Mouse (Mus musculus): ENCODE data around the gene Kif3a.
"Not testable (repeated sequence)": the region's sequence is repeated elsewhere in the genome, so short reads cannot be mapped to it uniquely, and the experiment has no call there.

The Kif3a gene

GRCm38 (mm10) chr11:53543021-53543420, 24.2 kb upstream of the Kif3a start:
- DNase-seq (ENCODE audit: low spot score in 2 of 2): no peak

- no peak for DNase-seq (ENCODE audit: low spot score in 2 of 2)
Measured at GRCm38 (mm10) chr11:53546271-53546670, 20.9 kb upstream of the Kif3a start.

GRCm38 (mm10) chr11:53547566-53547965, 19.6 kb upstream of the Kif3a start:
- DNase-seq (ENCODE audit: low spot score in 2 of 2): no peak

- DNase-seq (ENCODE audit: low spot score in 2 of 2): peak in 1 of 2 experiments; percentile 55
Measured at GRCm38 (mm10) chr11:53548036-53548605, 19.1 kb upstream of the Kif3a start.

GRCm38 (mm10) chr11:53550714-53551113, 16.5 kb upstream of the Kif3a start:
- no peak for DNase-seq (ENCODE audit: low spot score in 2 of 2)

GRCm38 (mm10) chr11:53551754-53552153, 15.4 kb upstream of the Kif3a start:
- DNase-seq (ENCODE audit: low spot score in 2 of 2): peak; percentile 36 to 65

GRCm38 (mm10) chr11:53556529-53556928, 10.7 kb upstream of the Kif3a start:
- DNase-seq (ENCODE audit: low spot score in 2 of 2): not testable (repeated sequence)

- DNase-seq (ENCODE audit: low spot score in 2 of 2): not testable (repeated sequence)
Measured at GRCm38 (mm10) chr11:53557992-53558391, 9.2 kb upstream of the Kif3a start.

GRCm38 (mm10) chr11:53559980-53560379, 7.2 kb upstream of the Kif3a start:
- DNase-seq (ENCODE audit: low spot score in 2 of 2): not testable (repeated sequence)

- no peak for DNase-seq (ENCODE audit: low spot score in 2 of 2)
Measured at GRCm38 (mm10) chr11:53561986-53562385, 5.2 kb upstream of the Kif3a start.

- DNase-seq (ENCODE audit: low spot score in 2 of 2): no peak
Measured at GRCm38 (mm10) chr11:53566646-53567045, 533 bp upstream of the Kif3a start.

- DNase-seq (ENCODE audit: low spot score in 2 of 2): no peak
Measured at GRCm38 (mm10) chr11:53580562-53580961, 13.4 kb downstream of the Kif3a start.

- DNase-seq (ENCODE audit: low spot score in 2 of 2): no peak
Measured at GRCm38 (mm10) chr11:53583151-53583550, 16.0 kb downstream of the Kif3a start.

GRCm38 (mm10) chr11:53584849-53585248, 17.7 kb downstream of the Kif3a start:
- no peak for DNase-seq (ENCODE audit: low spot score in 2 of 2)

GRCm38 (mm10) chr11:53585510-53585909, 18.3 kb downstream of the Kif3a start:
- no peak for DNase-seq (ENCODE audit: low spot score in 2 of 2)

- DNase-seq (ENCODE audit: low spot score in 2 of 2): no peak
Measured at GRCm38 (mm10) chr11:53588279-53588678, 21.1 kb downstream of the Kif3a start.

GRCm38 (mm10) chr11:53590368-53590768, 23.2 kb downstream of the Kif3a start:
- DNase-seq (ENCODE audit: low spot score in 2 of 2): peak; percentile 79 to 93

- no peak for DNase-seq (ENCODE audit: low spot score in 2 of 2)
Measured at GRCm38 (mm10) chr11:53591116-53591515, 23.9 kb downstream of the Kif3a start.

- DNase-seq (ENCODE audit: low spot score in 2 of 2): no peak
Measured at GRCm38 (mm10) chr11:53604983-53605382, 37.8 kb downstream of the Kif3a start.

GRCm38 (mm10) chr11:53605609-53606008, 38.4 kb downstream of the Kif3a start:
- DNase-seq (ENCODE audit: low spot score in 2 of 2): no peak

- no peak for DNase-seq (ENCODE audit: low spot score in 2 of 2)
Measured at GRCm38 (mm10) chr11:53609231-53609630, 42.1 kb downstream of the Kif3a start.

GRCm38 (mm10) chr11:53609672-53610071, 42.5 kb downstream of the Kif3a start:
- no peak for DNase-seq (ENCODE audit: low spot score in 2 of 2)

GRCm38 (mm10) chr11:53615172-53615571, 48.0 kb downstream of the Kif3a start:
- DNase-seq (ENCODE audit: low spot score in 2 of 2): no peak

- no peak for DNase-seq (ENCODE audit: low spot score in 2 of 2)
Measured at GRCm38 (mm10) chr11:53615575-53615974, 48.4 kb downstream of the Kif3a start.

Measured in spleen, postnatal 4 days (tissue).